Mouse (Mus musculus): ENCODE measurements around the gene Sertm1. TPM values are rescaled to one million over a fixed set of nuclear protein-coding genes. Genes with fewer than 3 reads are reported as not detected.
A peak's percentile ranks its signal among the peaks of the same experiment; 100 is the strongest.

Gene Sertm1
- polyA plus RNA-seq, 1 experiment from 2014 or later: not detected

- no peak for ATAC-seq (ENCODE audit: low FRiP score, low TSS enrichment)
- H3K4me2 ChIP-seq (replicated peaks; ENCODE audit: low read depth): peak overlapping the region; percentile 67
- no peak for DNase-seq (ENCODE audit: low spot score)
- H3K36me3 ChIP-seq (ENCODE audit: control insufficient read depth, insufficient read depth, low read length): no peaks in the 10 kb centered on the region
- H3K4me1 ChIP-seq (replicated peaks; ENCODE audit: control insufficient read depth, insufficient read depth): no peaks in the 10 kb centered on the region
- H3K27ac ChIP-seq (replicated peaks): no peak overlapping the region
- TF ChIP-seq EP300 (optimal IDR thresholded peaks at IDR 0.05) (no peak), CTCF (IDR thresholded peaks at IDR 0.05; ENCODE audit: low read depth) (no peak)
- peak overlapping the region; percentile 36 for H3K4me3 ChIP-seq (ENCODE audit: low read depth, low read length)
- H3K27me3 ChIP-seq (ENCODE audit: control insufficient read depth, insufficient read depth, low read length): peaks cover 3% of the 10 kb centered on the region; the same call in 1 of the 2 replicates
- H3K9me3 ChIP-seq (ENCODE audit: control insufficient read depth, low read length): no peaks in the 10 kb centered on the region
- WGBS: 2% methylated on average over 31 of the region's 31 CpGs
- H3K9ac ChIP-seq (ENCODE audit: low read length): no peak overlapping the region
Measured at GRCm38 (mm10) chr3:54914845-54915642, 643 bp downstream of the Sertm1 start.

DNA sequence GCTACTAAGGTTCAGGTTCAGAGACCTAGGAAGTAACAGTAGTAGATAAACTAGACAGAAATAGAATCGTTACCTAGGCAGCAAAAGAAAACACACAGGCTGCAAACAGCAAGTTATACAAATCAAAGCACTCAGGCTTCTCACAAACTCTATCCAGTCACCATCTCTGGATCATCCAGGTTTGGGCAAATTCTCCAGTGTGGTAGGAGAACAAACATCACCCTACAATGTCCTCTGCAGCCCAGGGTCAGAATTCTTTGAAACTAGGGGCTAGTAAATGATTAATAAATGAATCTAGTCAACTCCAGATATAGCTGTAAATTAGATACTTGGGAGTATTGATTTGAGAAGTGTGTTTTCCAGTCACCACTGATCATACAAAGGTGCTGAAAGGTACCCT, 6.8 kb downstream of the Sertm1 start:
- no peaks in the 10 kb centered on the region for H3K4me1 ChIP-seq (replicated peaks; ENCODE audit: control insufficient read depth, insufficient read depth)
- no peak overlapping the region for H3K9ac ChIP-seq (ENCODE audit: low read length)
- no peaks in the 10 kb centered on the region for H3K9me3 ChIP-seq (ENCODE audit: control insufficient read depth, low read length)
- no peak overlapping the region for H3K4me3 ChIP-seq (ENCODE audit: low read depth, low read length)
- no peak overlapping the region for H3K4me2 ChIP-seq (replicated peaks; ENCODE audit: low read depth)
- DNase-seq (ENCODE audit: low spot score) (no peak), ATAC-seq (ENCODE audit: low FRiP score, low TSS enrichment) (no peak)
- 48% methylated on average over 1 of the region's 1 CpGs for WGBS
- no peaks in the 10 kb centered on the region for H3K36me3 ChIP-seq (ENCODE audit: control insufficient read depth, insufficient read depth, low read length)
- H3K27ac ChIP-seq (replicated peaks): no peak overlapping the region
- no peaks in the 10 kb centered on the region for H3K27me3 ChIP-seq (ENCODE audit: control insufficient read depth, insufficient read depth, low read length)
- TF ChIP-seq CTCF (IDR thresholded peaks at IDR 0.05; ENCODE audit: low read depth) (no peak), EP300 (optimal IDR thresholded peaks at IDR 0.05) (no peak)

DNA sequence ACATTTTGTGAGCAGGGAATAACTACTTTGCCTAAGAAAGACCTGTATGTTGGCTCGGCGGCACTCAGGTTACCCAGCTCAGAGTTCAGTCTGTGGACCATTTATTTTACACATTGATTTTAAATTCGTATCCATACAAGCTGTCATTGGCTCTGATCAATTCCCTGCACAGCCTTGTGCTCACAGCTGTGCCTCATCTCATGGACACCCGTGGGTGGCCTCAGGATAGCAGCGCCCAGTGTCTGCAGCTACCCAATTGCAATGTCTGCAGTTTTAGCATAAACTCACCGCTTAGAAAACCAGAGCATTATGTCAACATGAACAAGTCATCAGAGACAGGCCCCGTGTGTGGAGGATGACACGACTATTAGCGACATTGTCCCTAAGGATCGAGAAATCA, 17.7 kb downstream of the Sertm1 start:
- H3K9me3 ChIP-seq (ENCODE audit: control insufficient read depth, low read length): no peaks in the 10 kb centered on the region
- no peak for ATAC-seq (ENCODE audit: low FRiP score, low TSS enrichment)
- H3K4me1 ChIP-seq (replicated peaks; ENCODE audit: control insufficient read depth, insufficient read depth): no peaks in the 10 kb centered on the region
- H3K4me2 ChIP-seq (replicated peaks; ENCODE audit: low read depth): no peak overlapping the region
- TF ChIP-seq EP300 (optimal IDR thresholded peaks at IDR 0.05): no peak
- no peak for TF ChIP-seq CTCF (IDR thresholded peaks at IDR 0.05; ENCODE audit: low read depth)
- no peak overlapping the region for H3K9ac ChIP-seq (ENCODE audit: low read length)
- H3K36me3 ChIP-seq (ENCODE audit: control insufficient read depth, insufficient read depth, low read length): no peaks in the 10 kb centered on the region
- H3K4me3 ChIP-seq (ENCODE audit: low read depth, low read length): no peak overlapping the region
- H3K27me3 ChIP-seq (ENCODE audit: control insufficient read depth, insufficient read depth, low read length): no peaks in the 10 kb centered on the region
- 83% methylated on average over 10 of the region's 10 CpGs for WGBS
- no peak for DNase-seq (ENCODE audit: low spot score)
- no peak overlapping the region for H3K27ac ChIP-seq (replicated peaks)

DNA sequence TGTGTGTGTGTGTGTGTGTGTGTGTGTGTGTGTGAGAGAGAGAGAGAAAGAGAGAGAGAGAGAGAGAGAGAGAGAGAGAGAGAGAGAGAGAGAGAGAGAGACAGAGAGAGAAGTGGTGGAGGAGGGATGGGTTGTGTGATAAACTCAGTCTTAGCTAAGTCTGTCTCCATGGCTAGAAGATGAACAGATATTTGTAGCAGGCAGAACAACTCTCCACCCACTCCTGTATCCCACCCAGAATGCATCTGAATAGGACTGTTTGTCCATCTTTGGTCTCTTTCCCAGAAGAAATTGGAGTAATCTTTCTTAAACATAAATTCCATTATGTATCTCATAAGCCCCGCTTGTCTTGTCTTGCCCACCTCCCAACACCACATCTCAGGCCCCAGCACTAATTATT, 20.8 kb downstream of the Sertm1 start:
- DNase-seq (ENCODE audit: low spot score): no peak
- Histone ChIP-seq H3K4me2 (replicated peaks; ENCODE audit: low read depth) (no peak overlapping the region), H3K9ac (ENCODE audit: low read length) (no peak overlapping the region), H3K27me3 (ENCODE audit: control insufficient read depth, insufficient read depth, low read length) (no peaks in the 10 kb centered on the region), H3K9me3 (ENCODE audit: control insufficient read depth, low read length) (no peaks in the 10 kb centered on the region), H3K27ac (replicated peaks) (no peak overlapping the region), H3K4me1 (replicated peaks; ENCODE audit: control insufficient read depth, insufficient read depth) (no peaks in the 10 kb centered on the region), H3K4me3 (ENCODE audit: low read depth, low read length) (no peak overlapping the region), H3K36me3 (ENCODE audit: control insufficient read depth, insufficient read depth, low read length) (no peaks in the 10 kb centered on the region)
- WGBS: 70% methylated on average over 1 of the region's 1 CpGs
- TF ChIP-seq CTCF (IDR thresholded peaks at IDR 0.05; ENCODE audit: low read depth) (no peak), EP300 (optimal IDR thresholded peaks at IDR 0.05) (no peak)
- ATAC-seq (ENCODE audit: low FRiP score, low TSS enrichment): no peak

- ATAC-seq (ENCODE audit: low FRiP score, low TSS enrichment) (no peak), DNase-seq (ENCODE audit: low spot score) (no peak)
- Histone ChIP-seq H3K9ac (ENCODE audit: low read length) (no peak overlapping the region), H3K4me3 (ENCODE audit: low read depth, low read length) (no peak overlapping the region), H3K27ac (replicated peaks) (no peak overlapping the region), H3K36me3 (ENCODE audit: control insufficient read depth, insufficient read depth, low read length) (no peaks in the 10 kb centered on the region), H3K4me1 (replicated peaks; ENCODE audit: control insufficient read depth, insufficient read depth) (no peaks in the 10 kb centered on the region), H3K4me2 (replicated peaks; ENCODE audit: low read depth) (no peak overlapping the region), H3K9me3 (ENCODE audit: control insufficient read depth, low read length) (no peaks in the 10 kb centered on the region), H3K27me3 (ENCODE audit: control insufficient read depth, insufficient read depth, low read length) (no peaks in the 10 kb centered on the region)
- no peak for TF ChIP-seq CTCF (IDR thresholded peaks at IDR 0.05; ENCODE audit: low read depth)
- no peak for TF ChIP-seq EP300 (optimal IDR thresholded peaks at IDR 0.05)
- WGBS: 45% methylated on average over 4 of the region's 4 CpGs
Measured at GRCm38 (mm10) chr3:54892218-54892617, 23.5 kb downstream of the Sertm1 start.

GRCm38 (mm10) chr3:54886501-54886900, 29.2 kb downstream of the Sertm1 start:
- Histone ChIP-seq H3K27ac (replicated peaks) (no peak overlapping the region), H3K27me3 (ENCODE audit: control insufficient read depth, insufficient read depth, low read length) (no peaks in the 10 kb centered on the region), H3K9me3 (ENCODE audit: control insufficient read depth, low read length) (no peaks in the 10 kb centered on the region), H3K4me3 (ENCODE audit: low read depth, low read length) (no peak overlapping the region), H3K4me1 (replicated peaks; ENCODE audit: control insufficient read depth, insufficient read depth) (no peaks in the 10 kb centered on the region), H3K9ac (ENCODE audit: low read length) (no peak overlapping the region), H3K36me3 (ENCODE audit: control insufficient read depth, insufficient read depth, low read length) (no peaks in the 10 kb centered on the region), H3K4me2 (replicated peaks; ENCODE audit: low read depth) (no peak overlapping the region)
- no peak for DNase-seq (ENCODE audit: low spot score)
- no peak for ATAC-seq (ENCODE audit: low FRiP score, low TSS enrichment)
- WGBS: 89% methylated on average over 2 of the region's 2 CpGs
- TF ChIP-seq CTCF (IDR thresholded peaks at IDR 0.05; ENCODE audit: low read depth) (no peak), EP300 (optimal IDR thresholded peaks at IDR 0.05) (no peak)

Other genes starting within 250 kb of the Sertm1 start
- gene Supt20, start 223.1 kb downstream of the Sertm1 start, polyA plus RNA-seq (2015; fragmentation: Nextera tagmentation; extraction: Ambion mirVana): 36.0 and 40.8 TPM in 2 replicates
- 0.48 TPM in 1 of 2 replicates, not detected in the other for gene Gm21958, start 201.5 kb downstream of the Sertm1 start, polyA plus RNA-seq (2015; fragmentation: Nextera tagmentation; extraction: Ambion mirVana)
- gene Exosc8, start 180.5 kb downstream of the Sertm1 start, polyA plus RNA-seq (2015; fragmentation: Nextera tagmentation; extraction: Ambion mirVana): 37.1 and 41.3 TPM in 2 replicates
- gene Alg5, start 180.3 kb downstream of the Sertm1 start, polyA plus RNA-seq (2015; fragmentation: Nextera tagmentation; extraction: Ambion mirVana): 81.3 and 84.7 TPM in 2 replicates
- gene Smad9, start 160.3 kb downstream of the Sertm1 start, polyA plus RNA-seq (2015; fragmentation: Nextera tagmentation; extraction: Ambion mirVana): 0.56 and 0.87 TPM in 2 replicates
- gene Rfxap, start 108.1 kb downstream of the Sertm1 start, polyA plus RNA-seq (2015; fragmentation: Nextera tagmentation; extraction: Ambion mirVana): 24.7 and 27.6 TPM in 2 replicates
- gene Ccna1, start 139.6 kb upstream of the Sertm1 start, polyA plus RNA-seq (2015; fragmentation: Nextera tagmentation; extraction: Ambion mirVana): 0.32 and 0.67 TPM in 2 replicates
- 14.4 and 16.1 TPM in 2 replicates for gene Spg20, start 196.2 kb upstream of the Sertm1 start, polyA plus RNA-seq (2015; fragmentation: Nextera tagmentation; extraction: Ambion mirVana)
- 0.05 TPM in 1 of 2 replicates, not detected in the other for gene Ccdc169, start 221.5 kb upstream of the Sertm1 start, polyA plus RNA-seq (2015; fragmentation: Nextera tagmentation; extraction: Ambion mirVana)

All from stomach, postnatal 0 days (tissue).